Mouse (Mus musculus) spleen, adult 2 months (tissue): ENCODE measurements at regions not wholly inside any gene's neighbourhood (a gene's known extent, or its start where the extent isn't known, plus 50 kb on each side); places are given as distances from the start of the nearest gene placed in this dataset.
"Not testable (repeated sequence)": the region's sequence is repeated elsewhere in the genome, so short reads cannot be mapped to it uniquely, and the experiment has no call there.

Experiments
- DNase-seq, 2 experiments: peaks; one replicate each; pipeline versions ENCODE4 v3.0.0 to v3.0.0-alpha.2; 2012 to 2021; ENCODE audit warnings: low spot score in 2 of 2, low read depth in 1 of 2
- H3K27ac ChIP-seq: fragments of 200-500 bp; 2 replicates; pipeline ENCODE4 v1.5.1; 2012; ENCODE audit warnings: low read length, inconsistent platforms; ENCODE audit not compliant: insufficient read depth
- H3K27me3 ChIP-seq: fragments of 200-500 bp; 2 replicates; pipeline ENCODE4 v1.6.1; 2012; ENCODE audit warnings: mild to moderate bottlenecking, moderate library complexity, low read length, inconsistent platforms; ENCODE audit not compliant: control insufficient read depth, insufficient read depth
- H3K36me3 ChIP-seq: fragments of 200-500 bp; 2 replicates; pipeline ENCODE4 v1.6.1; 2012; ENCODE audit warnings: mild to moderate bottlenecking, low read length, inconsistent platforms; ENCODE audit not compliant: control insufficient read depth, insufficient read depth
- H3K4me1 ChIP-seq: fragments of 200-500 bp; 2 replicates; pipeline ENCODE4 v1.6.1; 2011; ENCODE audit warnings: inconsistent platforms; ENCODE audit not compliant: control insufficient read depth, insufficient read depth, insufficient read length
- H3K4me3 ChIP-seq: fragments of 200-500 bp; 2 replicates; pipeline ENCODE4 v1.5.1; 2011; ENCODE audit warnings: mild to moderate bottlenecking, inconsistent platforms; ENCODE audit not compliant: insufficient read depth, insufficient read length; ENCODE audit errors: extremely low read depth
- CTCF ChIP-seq: fragments of 200-500 bp; IDR thresholded peaks from 2 replicates; pipeline ENCODE4 v1.5.1; 2011; ENCODE audit warnings: mild to moderate bottlenecking, inconsistent platforms; ENCODE audit not compliant: insufficient read depth, insufficient read length, insufficient replicate concordance; ENCODE audit errors: extremely low read depth
- POLR2A ChIP-seq: fragments of 200-500 bp; IDR thresholded peaks from 2 replicates; pipeline ENCODE4 v1.6.1; 2011; ENCODE audit warnings: low read depth, low read length, inconsistent platforms
- WGBS: fragments of 180-500 bp; shearing (Covaris S2); methylation state at CpG from one replicate; pipeline ENCODE4 v1.1.7; 2018; 5-methylcytosine and 5-hydroxymethylcytosine counted together

DNA sequence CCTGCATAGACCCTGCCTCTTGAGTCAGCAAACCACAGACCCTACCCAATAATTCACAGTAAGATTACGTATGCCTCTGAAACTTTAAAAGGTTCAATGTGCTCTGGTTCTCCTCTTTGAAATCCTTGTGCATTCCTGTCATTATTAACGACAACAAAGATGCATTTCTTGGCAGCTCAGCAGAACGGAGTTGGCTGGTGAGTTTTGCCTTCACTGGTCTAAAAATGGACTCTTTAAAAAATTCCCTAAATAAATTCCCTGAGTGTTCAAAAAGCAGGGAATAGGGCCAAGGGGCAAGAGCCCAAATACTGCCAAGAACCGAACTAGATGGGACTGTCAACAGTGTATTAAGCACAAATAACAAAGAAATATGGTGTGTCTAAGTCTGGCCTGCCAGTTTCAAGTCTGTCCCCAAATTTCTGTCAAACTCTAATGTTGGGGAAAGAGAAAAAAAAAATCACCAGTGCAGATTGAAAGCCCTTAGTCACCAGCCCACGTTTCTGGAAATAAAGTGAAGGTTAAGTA lies 163.2 kb upstream of the Gm17728 start:
- no peaks in the 10 kb centered on the region for H3K27me3 ChIP-seq
- no peak for DNase-seq
- WGBS = 65% methylated on average over 5 of the region's 5 CpGs
- H3K36me3 ChIP-seq = no peaks in the 10 kb centered on the region
- H3K4me1 ChIP-seq = no peaks in the 10 kb centered on the region
- TF ChIP-seq POLR2A (no peak), CTCF (no peak)
- no peak overlapping the region for H3K27ac ChIP-seq
- no peak overlapping the region for H3K4me3 ChIP-seq

DNA sequence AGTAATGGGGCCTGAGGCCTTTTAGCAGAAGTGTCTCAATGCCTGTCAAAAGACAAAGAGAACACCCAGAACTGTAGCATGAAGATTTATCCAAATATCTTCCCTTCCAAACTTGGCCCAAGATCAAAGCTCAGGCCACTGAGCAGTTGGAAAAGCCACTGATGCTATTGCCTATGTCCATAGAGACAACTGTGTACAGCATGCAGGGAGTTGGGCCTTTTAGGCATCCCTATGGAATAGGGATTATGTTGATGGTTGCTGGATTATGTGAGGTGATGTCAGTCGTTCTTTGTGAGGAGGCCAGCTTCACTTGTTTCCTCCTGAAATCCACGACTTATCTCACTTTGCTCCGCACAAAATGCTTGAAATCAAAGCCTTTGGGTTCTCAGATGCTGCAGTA lies 153.1 kb upstream of the Gm17728 start:
- Histone ChIP-seq H3K4me1 (no peaks in the 10 kb centered on the region), H3K36me3 (no peaks in the 10 kb centered on the region), H3K27ac (no peak overlapping the region), H3K27me3 (no peaks in the 10 kb centered on the region), H3K4me3 (no peak overlapping the region)
- 80% methylated on average over 3 of the region's 3 CpGs for WGBS
- no peak for DNase-seq
- TF ChIP-seq CTCF (no peak), POLR2A (no peak)

DNA sequence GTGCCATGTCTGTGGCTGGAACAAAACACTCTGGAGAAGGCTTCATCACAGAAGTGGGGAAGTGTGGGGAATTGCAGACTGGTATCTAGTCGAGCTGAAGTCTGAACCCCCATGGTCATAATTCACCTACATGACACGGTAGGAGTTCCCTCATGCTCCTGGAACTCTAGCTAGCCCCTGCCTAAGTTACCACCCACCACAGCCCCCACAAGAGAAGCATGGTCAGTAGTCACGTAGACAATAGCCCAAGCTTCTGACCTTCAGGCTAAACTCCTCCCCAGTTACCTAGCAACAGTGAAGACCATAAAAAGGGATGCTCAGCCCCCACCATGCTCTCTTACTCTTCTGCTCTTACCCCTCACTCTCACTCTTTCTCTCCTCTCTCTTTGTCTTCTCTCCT lies 143.8 kb upstream of the Gm17728 start:
- not testable (repeated sequence) for H3K4me3 ChIP-seq, H3K27me3 ChIP-seq, DNase-seq, H3K36me3 ChIP-seq, H3K27ac ChIP-seq, H3K4me1 ChIP-seq
- 49% methylated on average over 3 of the region's 3 CpGs for WGBS

DNA sequence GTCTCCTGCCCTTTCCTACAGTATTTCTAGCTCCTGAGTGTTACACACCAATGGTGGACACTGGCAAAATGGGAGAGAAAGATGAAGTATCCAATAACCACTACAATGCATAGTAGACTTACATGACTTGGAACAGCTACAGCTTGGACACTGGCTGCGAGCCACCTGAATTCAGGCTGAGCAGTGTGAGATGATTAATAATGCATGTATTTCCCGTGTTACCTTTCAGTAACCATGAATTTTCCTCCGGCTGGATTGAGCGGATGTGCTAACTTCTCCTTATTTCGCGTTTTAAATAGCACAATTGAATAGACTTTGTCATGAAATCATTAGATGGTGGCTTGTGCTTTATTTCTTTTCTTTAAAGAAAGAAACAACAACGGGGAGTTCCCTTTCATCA lies 142.4 kb upstream of the Gm17728 start:
- WGBS = 85% methylated on average over 7 of the region's 7 CpGs
- no peaks in the 10 kb centered on the region for H3K36me3 ChIP-seq
- no peak overlapping the region for H3K27ac ChIP-seq
- H3K4me1 ChIP-seq = no peaks in the 10 kb centered on the region
- no peak for TF ChIP-seq CTCF
- no peak for TF ChIP-seq POLR2A
- no peak overlapping the region for H3K4me3 ChIP-seq
- no peak for DNase-seq
- H3K27me3 ChIP-seq = no peaks in the 10 kb centered on the region

DNA sequence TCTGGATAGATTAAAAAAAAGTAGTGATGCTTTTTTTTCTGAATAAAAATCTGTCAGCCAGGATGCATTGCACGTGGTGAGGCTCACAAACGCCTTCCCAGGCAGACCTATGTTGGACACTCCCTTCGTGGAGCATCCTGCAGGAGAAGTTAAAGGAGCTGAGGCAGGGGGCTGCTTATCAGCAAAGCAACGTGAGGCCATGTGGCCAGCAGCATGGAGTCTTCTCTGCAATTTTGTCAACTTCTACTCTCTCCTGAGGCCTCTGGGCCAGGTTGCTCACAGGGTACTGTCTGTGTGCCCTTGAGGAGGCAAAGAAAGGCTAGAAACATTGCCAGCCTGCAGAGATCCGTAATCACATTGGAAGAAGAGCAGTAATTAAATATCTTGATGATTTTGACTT lies 140.0 kb upstream of the Gm17728 start:
- H3K27me3 ChIP-seq = no peaks in the 10 kb centered on the region
- DNase-seq = no peak
- no peak overlapping the region for H3K4me3 ChIP-seq
- H3K36me3 ChIP-seq = no peaks in the 10 kb centered on the region
- TF ChIP-seq CTCF (no peak), POLR2A (no peak)
- no peaks in the 10 kb centered on the region for H3K4me1 ChIP-seq
- 80% methylated on average over 5 of the region's 5 CpGs for WGBS
- no peak overlapping the region for H3K27ac ChIP-seq

DNA sequence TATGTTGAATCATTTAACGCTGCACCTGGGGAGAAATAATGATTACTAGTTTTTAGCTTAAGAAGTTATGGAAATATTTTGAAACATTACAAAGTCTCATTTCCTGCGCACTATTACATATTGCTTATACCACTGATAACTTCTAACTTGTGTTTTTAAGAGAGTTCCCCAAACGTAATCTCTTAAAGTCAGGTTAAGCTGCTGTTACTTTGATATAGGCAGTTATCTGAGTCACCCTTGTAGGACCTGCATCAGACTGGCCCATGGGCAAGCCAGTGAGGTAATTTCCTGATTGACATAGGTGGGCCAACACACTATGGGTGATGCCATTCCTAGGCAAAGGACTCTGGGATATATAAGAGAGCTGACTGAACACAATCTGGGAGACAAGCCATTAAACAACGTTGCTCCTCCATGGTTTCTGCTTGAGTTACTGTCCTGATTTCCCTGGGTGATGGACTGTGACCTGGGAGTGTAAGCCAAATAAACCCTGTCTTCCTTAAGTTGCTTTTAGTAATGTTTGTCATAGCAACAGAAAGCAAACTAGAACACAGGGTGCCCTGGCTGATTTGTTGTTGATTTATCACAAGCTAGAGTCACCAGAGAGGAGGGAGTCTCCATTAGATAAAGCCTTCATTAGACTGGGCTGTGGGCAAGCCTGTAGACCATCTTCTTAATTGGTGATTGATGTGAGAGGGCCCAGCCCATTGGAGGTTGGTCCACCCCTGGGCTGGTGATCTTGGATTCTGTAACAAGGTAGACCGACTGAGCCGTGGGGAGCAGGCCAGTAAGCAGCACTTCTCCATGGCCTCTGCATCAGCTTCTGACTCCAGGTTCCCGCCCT lies 139.3 kb upstream of the Gm17728 start:
- no peaks in the 10 kb centered on the region for H3K36me3 ChIP-seq
- TF ChIP-seq POLR2A (no peak), CTCF (no peak)
- WGBS = 84% methylated on average over 7 of the region's 7 CpGs
- H3K27ac ChIP-seq = no peak overlapping the region
- no peaks in the 10 kb centered on the region for H3K4me1 ChIP-seq
- H3K27me3 ChIP-seq = no peaks in the 10 kb centered on the region
- no peak for DNase-seq
- H3K4me3 ChIP-seq = no peak overlapping the region

DNA sequence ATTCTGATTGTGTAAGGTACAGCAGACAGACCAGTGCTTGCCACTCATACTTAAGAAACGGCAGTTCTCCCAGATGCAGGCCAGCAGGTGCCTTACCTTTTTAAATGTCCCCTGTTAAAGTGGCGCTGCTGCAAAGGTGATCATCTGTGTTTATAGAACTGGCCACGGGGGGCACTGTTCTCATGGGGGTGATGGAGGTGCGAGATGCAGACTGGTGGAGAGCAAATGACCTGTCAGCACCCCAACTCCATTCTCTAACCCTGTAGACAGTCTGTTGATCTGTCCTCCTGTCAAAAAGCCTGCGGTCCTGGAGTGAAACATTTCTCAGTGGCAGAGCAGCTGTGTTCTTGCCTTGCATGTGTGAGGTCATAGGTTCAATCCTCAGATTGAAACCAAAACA lies 135.4 kb upstream of the Gm17728 start:
- WGBS = 64% methylated on average over 5 of the region's 5 CpGs
- Histone ChIP-seq H3K4me3 (no peak overlapping the region), H3K27me3 (no peaks in the 10 kb centered on the region), H3K4me1 (no peaks in the 10 kb centered on the region), H3K36me3 (no peaks in the 10 kb centered on the region), H3K27ac (no peak overlapping the region)
- TF ChIP-seq POLR2A (no peak), CTCF (no peak)
- no peak for DNase-seq
